Mouse (Mus musculus) C2C12 (cell line): ENCODE measurements around the gene Eif4g3.

ENCODE experiments used
- CTCF ChIP-seq: IDR thresholded peaks from one replicate; pipeline ENCODE4 v1.5.1; 2011; ENCODE audit not compliant: control insufficient read depth, insufficient read depth, insufficient read length
- MYOG ChIP-seq: IDR thresholded peaks from one replicate; pipeline ENCODE4 v1.6.1; 2011; ENCODE audit not compliant: control insufficient read depth, insufficient read length; ENCODE audit errors: extremely low read depth
- USF1 ChIP-seq: IDR thresholded peaks from one replicate; pipeline ENCODE4 v1.6.1; 2011; ENCODE audit warnings: low read depth, mild to moderate bottlenecking, control low read depth, moderate library complexity

DNA sequence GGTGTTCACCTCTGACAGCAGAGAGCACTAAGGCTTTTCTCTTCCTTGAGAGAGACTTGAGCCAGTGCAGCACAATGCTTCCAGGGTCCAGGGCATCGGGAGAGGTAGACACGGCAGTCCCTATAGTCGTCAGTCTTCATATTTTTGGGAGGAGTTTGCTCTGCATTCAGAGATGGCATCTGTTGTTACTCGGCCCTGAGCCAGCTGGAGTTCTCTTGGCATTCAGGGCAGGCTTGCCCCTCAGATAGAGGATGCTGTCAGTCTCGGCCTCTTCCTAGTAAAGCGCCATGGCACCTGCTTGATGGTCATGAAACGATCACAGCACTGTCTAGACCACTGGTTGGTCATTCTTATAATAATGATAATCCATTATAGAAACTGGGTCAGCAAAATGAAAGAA is 131.2 kb downstream of the Eif4g3 start:
- TF ChIP-seq MYOG (no peak), CTCF (no peak), USF1 (no peak)
